Mouse (Mus musculus) G1E (cell line): ENCODE results near the gene Hnrnph1. TPM values are rescaled to one million over a fixed set of nuclear protein-coding genes. Genes with fewer than 3 reads are reported as not detected.

Source experiments
- ATAC-seq: 2 replicates; pipeline ENCODE4 v1.8.0; 2016; ENCODE audit warnings: mild to moderate bottlenecking; ENCODE audit not compliant: insufficient number of reproducible peaks, poor library complexity, low FRiP score, severe bottlenecking; ENCODE audit errors: extremely low read depth
- DNase-seq: peaks from one replicate; pipeline ENCODE4 v3.0.0; 2012; ENCODE audit warnings: low spot score
- H3K27me3 ChIP-seq: 2 replicates; pipeline ENCODE4 v1.6.1; 2012; ENCODE audit warnings: mild to moderate bottlenecking, low read length, inconsistent platforms; ENCODE audit not compliant: insufficient read depth
- H3K36me3 ChIP-seq: replicated peaks from 2 replicates; pipeline ENCODE3; 2012; ENCODE audit warnings: mild to moderate bottlenecking, inconsistent platforms
- H3K4me1 ChIP-seq: 2 replicates; pipeline ENCODE4 v1.6.1; 2012; ENCODE audit warnings: low read depth, low read length, inconsistent platforms, mixed read lengths; ENCODE audit not compliant: insufficient read depth
- H3K4me3 ChIP-seq: 2 replicates; pipeline ENCODE4 v1.5.1; 2012; ENCODE audit warnings: low read depth, mild to moderate bottlenecking, inconsistent platforms, low read length, moderate library complexity, mixed read lengths
- H3K9me3 ChIP-seq: replicated peaks from 2 replicates; pipeline ENCODE4 v1.6.1; 2012; ENCODE audit warnings: inconsistent platforms
- CTCF ChIP-seq: IDR thresholded peaks from 2 replicates; pipeline ENCODE4 v1.5.1; 2012; ENCODE audit warnings: low read depth, low read length, inconsistent platforms, mixed read lengths
- GATA1 ChIP-seq: IDR thresholded peaks from 2 replicates; pipeline ENCODE4 v1.6.1; 2012; ENCODE audit warnings: borderline replicate concordance, low read length, inconsistent platforms, mixed read lengths
- GATA2 ChIP-seq: IDR thresholded peaks from 2 replicates; pipeline ENCODE4 v1.6.1; 2012; ENCODE audit warnings: low read depth, low read length, inconsistent platforms, borderline replicate concordance
- POLR2AphosphoS5 ChIP-seq: IDR thresholded peaks from 2 replicates; pipeline ENCODE4 v1.6.1; 2012; ENCODE audit warnings: low read depth, low read length, inconsistent platforms; ENCODE audit not compliant: insufficient replicate concordance
- TAL1 ChIP-seq: conservative IDR thresholded peaks from 2 replicates; pipeline ENCODE4 v1.6.1; 2012; ENCODE audit warnings: low read depth, low read length, inconsistent platforms, mixed read lengths
- polyA plus RNA-seq: library from polyadenylated mRNA; stranded (reverse); fragments of >175 nt; gene quantifications from 2 replicates; pipeline ENCODE4 v1.2.3, GENCODE M21; 2012
- total RNA-seq, 2 experiments: library from RNA; stranded (forward) in 1 of 2; stranded (reverse) in 1 of 2; fragments of 200-1000 nt in 1 of 2; fragments of >200 nt in 1 of 2; fragmentation: Nextera tagmentation in 1 of 2; gene quantifications; 2 replicates each; pipeline ENCODE4 v1.2.3; 2014 to 2017

The Hnrnph1 gene
- total RNA-seq (2014; fragmentation: Nextera tagmentation) (360 and 411 TPM in 2 replicates), total RNA-seq (2017) (498 and 593 TPM in 2 replicates), polyA plus RNA-seq (203 and 230 TPM in 2 replicates)

GRCm38 (mm10) chr11:50376911-50377891, at the start of gene Hnrnph1:
Gene Hnrnph1, plus strand, starts transcription at chr11:50376990.
- ATAC-seq (peak; percentile 86), DNase-seq (peak; percentile 82)
- TF ChIP-seq GATA2 = no peak
- peak; percentile 92 for TF ChIP-seq POLR2AphosphoS5
- Histone ChIP-seq H3K27me3 (no peaks in the 10 kb centered on the region), H3K36me3 (peaks cover 23% of the 10 kb centered on the region), H3K4me1 (peaks cover 29% of the 10 kb centered on the region), H3K4me3 (peak within 1 kb of the TSS; percentile 93), H3K9me3 (no peaks in the 10 kb centered on the region)

- Histone ChIP-seq H3K4me3 (no peak overlapping the region), H3K4me1 (peaks cover 18% of the 10 kb centered on the region), H3K36me3 (peaks cover 18% of the 10 kb centered on the region), H3K9me3 (no peaks in the 10 kb centered on the region), H3K27me3 (no peaks in the 10 kb centered on the region)
- ATAC-seq (no peak), DNase-seq (no peak)
- TF ChIP-seq GATA1 = no peak
- no peak for TF ChIP-seq TAL1
- no peak for TF ChIP-seq GATA2
- TF ChIP-seq POLR2AphosphoS5 = no peak
- TF ChIP-seq CTCF = no peak
Observed at GRCm38 (mm10) chr11:50328075-50328625, 48.6 kb upstream of the Hnrnph1 start.

- H3K27me3 ChIP-seq = peaks cover 4% of the 10 kb centered on the region
- DNase-seq = no peak
- H3K9me3 ChIP-seq = no peaks in the 10 kb centered on the region
- no peak for ATAC-seq
- peaks cover 18% of the 10 kb centered on the region for H3K36me3 ChIP-seq
- H3K4me3 ChIP-seq = no peak overlapping the region
- TF ChIP-seq GATA1 = no peak
- H3K4me1 ChIP-seq = peaks cover 11% of the 10 kb centered on the region
Observed at GRCm38 (mm10) chr11:50329378-50329777, 47.4 kb upstream of the Hnrnph1 start.

- H3K9me3 ChIP-seq = no peaks in the 10 kb centered on the region
- peaks cover 15% of the 10 kb centered on the region for H3K27me3 ChIP-seq
- peaks cover 16% of the 10 kb centered on the region for H3K36me3 ChIP-seq
- no peak for TF ChIP-seq TAL1
- no peak for TF ChIP-seq GATA2
- TF ChIP-seq POLR2AphosphoS5 = no peak
- TF ChIP-seq GATA1 = no peak
- no peak for TF ChIP-seq CTCF
- DNase-seq (no peak), ATAC-seq (no peak)
- peaks cover 6% of the 10 kb centered on the region; the same call in 1 of the 2 replicates for H3K4me1 ChIP-seq
- no peak overlapping the region for H3K4me3 ChIP-seq
Observed at GRCm38 (mm10) chr11:50333181-50333580, 43.6 kb upstream of the Hnrnph1 start.

GRCm38 (mm10) chr11:50336126-50336525, 40.7 kb upstream of the Hnrnph1 start:
- TF ChIP-seq TAL1 (no peak), GATA1 (no peak), CTCF (no peak), GATA2 (no peak), POLR2AphosphoS5 (no peak)
- Histone ChIP-seq H3K36me3 (no peaks in the 10 kb centered on the region), H3K4me1 (peaks cover 4% of the 10 kb centered on the region; the same call in 1 of the 2 replicates), H3K27me3 (peaks cover 15% of the 10 kb centered on the region), H3K4me3 (no peak overlapping the region), H3K9me3 (no peaks in the 10 kb centered on the region)
- ATAC-seq (no peak), DNase-seq (no peak)

- TF ChIP-seq TAL1 (no peak), CTCF (no peak), GATA1 (no peak), GATA2 (no peak), POLR2AphosphoS5 (no peak)
- H3K4me3 ChIP-seq = no peak overlapping the region
- H3K4me1 ChIP-seq = peaks cover 4% of the 10 kb centered on the region; the same call in 1 of the 2 replicates
- no peaks in the 10 kb centered on the region for H3K36me3 ChIP-seq
- ATAC-seq (no peak), DNase-seq (no peak)
- H3K9me3 ChIP-seq = no peaks in the 10 kb centered on the region
- H3K27me3 ChIP-seq = peaks cover 15% of the 10 kb centered on the region
Observed at GRCm38 (mm10) chr11:50336891-50337290, 39.9 kb upstream of the Hnrnph1 start.
